Mouse (Mus musculus) bone marrow macrophage, adult 2 months (primary cell): ENCODE results near the gene Zic1.

Source experiments
- CTCF ChIP-seq: IDR thresholded peaks from 2 replicates; pipeline ENCODE4 v1.5.1; 2012; ENCODE audit warnings: low read depth, mild to moderate bottlenecking, low read length, moderate library complexity
- POLR2A ChIP-seq: IDR thresholded peaks from 2 replicates; pipeline ENCODE4 v1.6.1; 2012; ENCODE audit warnings: mild to moderate bottlenecking, low read depth, low read length, borderline replicate concordance

DNA sequence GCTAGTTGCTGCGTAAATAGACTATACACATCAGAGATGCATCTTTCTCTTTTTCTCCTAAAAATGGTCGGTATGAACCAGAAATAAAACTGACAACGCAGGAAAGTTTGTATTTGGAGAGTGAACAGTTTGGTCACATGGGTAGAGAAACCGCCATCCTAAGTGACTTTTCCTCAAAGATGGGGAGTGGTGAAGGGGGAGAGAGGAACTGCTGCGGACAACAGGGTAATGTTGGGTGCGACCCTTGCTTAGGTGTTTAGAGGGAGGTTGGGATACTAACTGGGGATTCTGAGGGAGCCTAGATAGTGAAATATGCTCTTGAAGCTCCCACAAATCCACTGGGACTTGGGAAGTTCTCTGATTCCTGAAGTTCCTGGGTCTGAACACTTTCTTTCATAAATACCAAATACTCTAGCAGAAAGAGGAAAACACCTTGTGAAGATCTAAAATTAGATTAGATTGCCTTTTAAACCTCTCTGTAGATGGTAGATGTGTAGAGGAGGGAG lies 40.7 kb upstream of the Zic1 start:
- TF ChIP-seq CTCF (no peak), POLR2A (no peak)
